Mouse (Mus musculus): ENCODE data around the gene Fastk. TPM values are rescaled to one million over a fixed set of nuclear protein-coding genes. Genes with fewer than 3 reads are reported as not detected.

Fastk gene
- 424 and 481 TPM in 2 replicates for polyA plus RNA-seq (2012; rRNA removed)

- under 1% methylated on average over 60 of the region's 60 CpGs for WGBS
- TF ChIP-seq CTCF (IDR thresholded peaks at IDR 0.05; ENCODE audit: borderline replicate concordance, control insufficient read depth, extremely low read depth, insufficient read depth, low read length, poor library complexity) (peak; percentile 64; the same call in 1 of the 2 replicates), POLR2A (IDR thresholded peaks at IDR 0.05; ENCODE audit: control insufficient read depth, extremely low read depth, insufficient read depth, low read length, poor library complexity) (peak; percentile 92)
- H3K4me3 ChIP-seq (ENCODE audit: control insufficient read depth, insufficient read depth, low read length), result peak within 1 kb of the TSS; percentile 74
- peaks cover 43% of the 10 kb centered on the region for H3K4me1 ChIP-seq (replicated peaks; ENCODE audit: control insufficient read depth, insufficient read depth, low read length)
- peak within 1 kb of the TSS; percentile 14; the same call in 1 of the 2 replicates for H3K27ac ChIP-seq (ENCODE audit: control insufficient read depth, insufficient read depth, low read length)
- DNase-seq, result peak; percentile 93
- no peaks in the 10 kb centered on the region for H3K27me3 ChIP-seq (ENCODE audit: control insufficient read depth, insufficient read depth, low read length)
- peaks cover 3% of the 10 kb centered on the region; the same call in 1 of the 2 replicates for H3K36me3 ChIP-seq (ENCODE audit: control insufficient read depth, insufficient read depth, low read length)
Observed at GRCm38 (mm10) chr5:24444746-24445427, at the start of gene Fastk. TSS of gene Fastk (minus strand) at chr5:24445287.

- Histone ChIP-seq H3K27ac (ENCODE audit: control insufficient read depth, insufficient read depth, low read length) (no peak overlapping the region), H3K36me3 (ENCODE audit: control insufficient read depth, insufficient read depth, low read length) (peaks cover 16% of the 10 kb centered on the region), H3K4me3 (ENCODE audit: control insufficient read depth, insufficient read depth, low read length) (no peak overlapping the region), H3K4me1 (replicated peaks; ENCODE audit: control insufficient read depth, insufficient read depth, low read length) (no peaks in the 10 kb centered on the region), H3K27me3 (ENCODE audit: control insufficient read depth, insufficient read depth, low read length) (no peaks in the 10 kb centered on the region)
- WGBS, result 94% methylated on average over 16 of the region's 16 CpGs
- DNase-seq, result no peak
- TF ChIP-seq CTCF (IDR thresholded peaks at IDR 0.05; ENCODE audit: borderline replicate concordance, control insufficient read depth, extremely low read depth, insufficient read depth, low read length, poor library complexity) (no peak), POLR2A (IDR thresholded peaks at IDR 0.05; ENCODE audit: control insufficient read depth, extremely low read depth, insufficient read depth, low read length, poor library complexity) (no peak)
Observed at GRCm38 (mm10) chr5:24492546-24493285, 47.6 kb upstream of the Fastk start.

GRCm38 (mm10) chr5:24490413-24490920 is 45.4 kb upstream of the Fastk start:
- peaks cover 16% of the 10 kb centered on the region for H3K36me3 ChIP-seq (ENCODE audit: control insufficient read depth, insufficient read depth, low read length)

GRCm38 (mm10) chr5:24486738-24487137 is 41.7 kb upstream of the Fastk start:
- 96% methylated on average over 5 of the region's 5 CpGs for whole genome bisulfite sequencing
- TF ChIP-seq CTCF (IDR thresholded peaks at IDR 0.05; ENCODE audit: borderline replicate concordance, control insufficient read depth, extremely low read depth, insufficient read depth, low read length, poor library complexity), result no peak
- no peak for TF ChIP-seq POLR2A (IDR thresholded peaks at IDR 0.05; ENCODE audit: control insufficient read depth, extremely low read depth, insufficient read depth, low read length, poor library complexity)
- no peak overlapping the region for H3K4me3 ChIP-seq (ENCODE audit: control insufficient read depth, insufficient read depth, low read length)
- H3K27ac ChIP-seq (ENCODE audit: control insufficient read depth, insufficient read depth, low read length), result no peak overlapping the region
- H3K36me3 ChIP-seq (ENCODE audit: control insufficient read depth, insufficient read depth, low read length), result peaks cover 3% of the 10 kb centered on the region; the same call in 1 of the 2 replicates
- H3K27me3 ChIP-seq (ENCODE audit: control insufficient read depth, insufficient read depth, low read length), result no peaks in the 10 kb centered on the region
- no peaks in the 10 kb centered on the region for H3K4me1 ChIP-seq (replicated peaks; ENCODE audit: control insufficient read depth, insufficient read depth, low read length)
- DNase-seq, result no peak

More at GRCm38 (mm10) chr5:24490413-24490920, 45.4 kb upstream of the Fastk start:
- WGBS, result 96% methylated on average over 14 of the region's 14 CpGs
- Histone ChIP-seq H3K27ac (ENCODE audit: control insufficient read depth, insufficient read depth, low read length) (no peak overlapping the region), H3K27me3 (ENCODE audit: control insufficient read depth, insufficient read depth, low read length) (no peaks in the 10 kb centered on the region), H3K4me3 (ENCODE audit: control insufficient read depth, insufficient read depth, low read length) (no peak overlapping the region), H3K4me1 (replicated peaks; ENCODE audit: control insufficient read depth, insufficient read depth, low read length) (no peaks in the 10 kb centered on the region)
- TF ChIP-seq CTCF (IDR thresholded peaks at IDR 0.05; ENCODE audit: borderline replicate concordance, control insufficient read depth, extremely low read depth, insufficient read depth, low read length, poor library complexity) (no peak), POLR2A (IDR thresholded peaks at IDR 0.05; ENCODE audit: control insufficient read depth, extremely low read depth, insufficient read depth, low read length, poor library complexity) (no peak)
- DNase-seq, result no peak

- Histone ChIP-seq H3K27me3 (ENCODE audit: control insufficient read depth, insufficient read depth, low read length) (no peaks in the 10 kb centered on the region), H3K36me3 (ENCODE audit: control insufficient read depth, insufficient read depth, low read length) (peaks cover 3% of the 10 kb centered on the region; the same call in 1 of the 2 replicates), H3K27ac (ENCODE audit: control insufficient read depth, insufficient read depth, low read length) (no peak overlapping the region), H3K4me1 (replicated peaks; ENCODE audit: control insufficient read depth, insufficient read depth, low read length) (no peaks in the 10 kb centered on the region), H3K4me3 (ENCODE audit: control insufficient read depth, insufficient read depth, low read length) (no peak overlapping the region)
- TF ChIP-seq POLR2A (IDR thresholded peaks at IDR 0.05; ENCODE audit: control insufficient read depth, extremely low read depth, insufficient read depth, low read length, poor library complexity), result no peak
- TF ChIP-seq CTCF (IDR thresholded peaks at IDR 0.05; ENCODE audit: borderline replicate concordance, control insufficient read depth, extremely low read depth, insufficient read depth, low read length, poor library complexity), result peak; percentile 90
- peak; percentile 80 for DNase-seq
- WGBS, result 17% methylated on average over 8 of the region's 8 CpGs
Observed at GRCm38 (mm10) chr5:24486097-24486496, 41.0 kb upstream of the Fastk start.

GRCm38 (mm10) chr5:24484963-24485362 is 39.9 kb upstream of the Fastk start:
- no peak for TF ChIP-seq CTCF (IDR thresholded peaks at IDR 0.05; ENCODE audit: borderline replicate concordance, control insufficient read depth, extremely low read depth, insufficient read depth, low read length, poor library complexity)
- no peak for TF ChIP-seq POLR2A (IDR thresholded peaks at IDR 0.05; ENCODE audit: control insufficient read depth, extremely low read depth, insufficient read depth, low read length, poor library complexity)

More at GRCm38 (mm10) chr5:24484963-24485362, 39.9 kb upstream of the Fastk start:
- no peak for DNase-seq
- WGBS, result 96% methylated on average over 22 of the region's 22 CpGs
- Histone ChIP-seq H3K4me3 (ENCODE audit: control insufficient read depth, insufficient read depth, low read length) (no peak overlapping the region), H3K36me3 (ENCODE audit: control insufficient read depth, insufficient read depth, low read length) (peaks cover 5% of the 10 kb centered on the region; the same call in 1 of the 2 replicates), H3K4me1 (replicated peaks; ENCODE audit: control insufficient read depth, insufficient read depth, low read length) (no peaks in the 10 kb centered on the region), H3K27ac (ENCODE audit: control insufficient read depth, insufficient read depth, low read length) (no peak overlapping the region), H3K27me3 (ENCODE audit: control insufficient read depth, insufficient read depth, low read length) (no peaks in the 10 kb centered on the region)
